Mouse (Mus musculus) liver, adult 2 months (tissue): ENCODE data around the gene Slc19a2.

Experiments
- CTCF ChIP-seq: fragments of 200-500 bp; IDR thresholded peaks from 2 replicates; pipeline ENCODE4 v1.5.1; 2011; ENCODE audit warnings: low read depth, low read length, control low read depth
- POLR2A ChIP-seq: fragments of 200-500 bp; IDR thresholded peaks from 2 replicates; pipeline ENCODE4 v1.6.1; 2011; ENCODE audit warnings: low read length, control low read depth; ENCODE audit not compliant: insufficient read depth; ENCODE audit errors: extremely low read depth

GRCm38 (mm10) chr1:164273659-164274058 is 24.8 kb downstream of the Slc19a2 start:
- no peak for TF ChIP-seq POLR2A
- TF ChIP-seq CTCF = no peak
